In the genomic region with DNA sequence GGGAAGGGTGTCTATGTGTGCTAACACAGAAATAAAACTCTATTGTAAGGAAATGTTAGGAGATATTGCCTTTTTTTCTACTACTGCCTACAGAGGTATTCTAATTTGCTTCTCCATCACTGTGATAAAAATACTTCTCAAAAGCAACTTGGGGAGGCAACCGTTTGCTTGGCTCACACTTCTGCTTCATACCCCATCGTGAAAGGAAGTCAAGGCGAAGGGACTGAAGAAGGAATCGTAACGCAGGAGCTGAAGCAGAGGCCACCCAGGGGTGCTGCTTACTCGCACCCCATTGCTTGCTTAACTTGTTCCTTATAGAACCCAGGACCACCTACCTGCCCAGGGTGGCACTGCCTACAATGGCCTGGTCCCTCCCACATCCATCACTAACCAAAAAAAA, we compare ENCODE assay signal across 20 mouse cellular contexts.
DNase-seq lines count a peak whose midpoint lies in the region; ATAC-seq lines count a peak whose summit lies in the region.
"Had no signal": no experiment of that assay in that cellular context is flagged by ENCODE, and none has a peak within 500 bp of the region (broad histone marks: within the 10 kb centered on the region; RNA-seq: fewer than 3 reads in every experiment).

No protein-coding gene starts in this region.

- ATAC-seq in forebrain, embryonic 14.5 days: no peak
- no peak for ATAC-seq in hindbrain, embryonic 16.5 days
- no peak for ATAC-seq in hindbrain, embryonic 13.5 days (ENCODE audit: low FRiP score)
- ATAC-seq in kidney, embryonic 14.5 days (ENCODE audit: low FRiP score, low TSS enrichment): no peak
- no peak for ATAC-seq in activated CD4-positive, CD25-positive, alpha-beta regulatory T cell, adult 4 months
- ATAC-seq: CD4-positive, CD25-positive, alpha-beta regulatory T cell, adult 4 months; inflammation-experienced regulatory T-cells, adult 6 months; Patski had no signal

- no peak overlapping the region for H3K4me3 ChIP-seq in forebrain, embryonic 14.5 days (ENCODE audit: low read depth, low read length)
- no peak overlapping the region for H3K4me3 ChIP-seq in forebrain, embryonic 10.5 days
- no peak overlapping the region for H3K4me3 ChIP-seq in hindbrain, embryonic 16.5 days (ENCODE audit: low read length)
- no peak overlapping the region for H3K4me3 ChIP-seq in hindbrain, embryonic 13.5 days
- no peak overlapping the region for H3K4me3 ChIP-seq in kidney, embryonic 14.5 days (ENCODE audit: low read length)
- H3K4me3 ChIP-seq: embryonic facial prominence, embryonic 15.5 days; gastrocnemius, adult 2 months; heart, embryonic 12.5 days; liver, embryonic 15.5 days; midbrain, embryonic 12.5 days had no signal

- peak overlapping the region; percentile 56; the same call in 1 of the 2 replicates for H3K27ac ChIP-seq in forebrain, embryonic 14.5 days (ENCODE audit: low read depth, low read length)
- no peak overlapping the region for H3K27ac ChIP-seq in forebrain, embryonic 10.5 days
- H3K27ac ChIP-seq in hindbrain, embryonic 16.5 days (ENCODE audit: low read depth, low read length): peak overlapping the region; percentile 31; the same call in 1 of the 2 replicates
- no peak overlapping the region; the same call in 1 of the 2 replicates for H3K27ac ChIP-seq in hindbrain, embryonic 13.5 days
- no peak overlapping the region for H3K27ac ChIP-seq in kidney, embryonic 14.5 days (ENCODE audit: low read depth, low read length)
- H3K27ac ChIP-seq: embryonic facial prominence, embryonic 15.5 days; gastrocnemius, adult 2 months; liver, embryonic 15.5 days; macrophage; midbrain, embryonic 12.5 days had no signal

- no peaks in the 10 kb centered on the region for H3K27me3 ChIP-seq in forebrain, embryonic 14.5 days (replicated peaks; ENCODE audit: control insufficient read depth, insufficient read depth, low read length)
- H3K27me3 ChIP-seq in forebrain, embryonic 10.5 days (ENCODE audit: poor library complexity, severe bottlenecking): no peaks in the 10 kb centered on the region
- H3K27me3 ChIP-seq in hindbrain, embryonic 16.5 days (replicated peaks; ENCODE audit: control insufficient read depth, insufficient read depth, low read length): no peaks in the 10 kb centered on the region
- no peaks in the 10 kb centered on the region for H3K27me3 ChIP-seq in hindbrain, embryonic 13.5 days
- no peaks in the 10 kb centered on the region for H3K27me3 ChIP-seq in kidney, embryonic 14.5 days (ENCODE audit: control insufficient read depth, insufficient read depth, low read length)
- H3K27me3 ChIP-seq: embryonic facial prominence, embryonic 15.5 days; heart, embryonic 12.5 days; liver, embryonic 15.5 days; midbrain, embryonic 12.5 days; Patski had no signal

- no peaks in the 10 kb centered on the region for H3K36me3 ChIP-seq in forebrain, embryonic 14.5 days (ENCODE audit: control insufficient read depth, insufficient read depth, low read length)
- H3K36me3 ChIP-seq in forebrain, embryonic 10.5 days (replicated peaks): no peaks in the 10 kb centered on the region
- no peaks in the 10 kb centered on the region for H3K36me3 ChIP-seq in hindbrain, embryonic 16.5 days (ENCODE audit: control insufficient read depth, insufficient read depth, low read length)
- H3K36me3 ChIP-seq in hindbrain, embryonic 13.5 days: no peaks in the 10 kb centered on the region
- no peaks in the 10 kb centered on the region for H3K36me3 ChIP-seq in kidney, embryonic 14.5 days (ENCODE audit: control insufficient read depth, insufficient read depth, low read length)
- H3K36me3 ChIP-seq: embryonic facial prominence, embryonic 15.5 days; heart, embryonic 12.5 days; liver, embryonic 15.5 days; midbrain, embryonic 12.5 days had no signal

- no peak overlapping the region for H3K9ac ChIP-seq in forebrain, embryonic 14.5 days (ENCODE audit: low read length)
- no peak overlapping the region for H3K9ac ChIP-seq in hindbrain, embryonic 16.5 days (ENCODE audit: low read depth, low read length)
- no peak overlapping the region for H3K9ac ChIP-seq in hindbrain, embryonic 13.5 days
- H3K9ac ChIP-seq in kidney, embryonic 14.5 days (ENCODE audit: low read depth, low read length): no peak overlapping the region
- H3K9ac ChIP-seq: embryonic facial prominence, embryonic 15.5 days; heart, embryonic 12.5 days; liver, embryonic 15.5 days; midbrain, embryonic 12.5 days had no signal

- no peaks in the 10 kb centered on the region; the same call in 1 of the 2 replicates for H3K9me3 ChIP-seq in forebrain, embryonic 14.5 days (replicated peaks; ENCODE audit: control insufficient read depth, low read length)
- H3K9me3 ChIP-seq in forebrain, embryonic 10.5 days: no peaks in the 10 kb centered on the region
- H3K9me3 ChIP-seq in hindbrain, embryonic 16.5 days (ENCODE audit: control insufficient read depth, low read length): no peaks in the 10 kb centered on the region
- H3K9me3 ChIP-seq in hindbrain, embryonic 13.5 days: no peaks in the 10 kb centered on the region
- no peaks in the 10 kb centered on the region for H3K9me3 ChIP-seq in kidney, embryonic 14.5 days (ENCODE audit: control insufficient read depth, low read length)
- H3K9me3 ChIP-seq: embryonic facial prominence, embryonic 15.5 days; heart, embryonic 12.5 days; midbrain, embryonic 12.5 days had no signal

- 79% methylated on average over 6 of the region's 6 CpGs for WGBS in forebrain, embryonic 14.5 days
- WGBS in forebrain, embryonic 10.5 days: 86% methylated on average over 6 of the region's 6 CpGs
- WGBS in hindbrain, embryonic 16.5 days: 77% methylated on average over 6 of the region's 6 CpGs
- WGBS in hindbrain, embryonic 13.5 days: 94% methylated on average over 6 of the region's 6 CpGs
- WGBS in kidney, embryonic 14.5 days: 87% methylated on average over 6 of the region's 6 CpGs

- H3K4me2 ChIP-seq in forebrain, embryonic 14.5 days (ENCODE audit: low read length): no peak overlapping the region
- no peak overlapping the region for H3K4me2 ChIP-seq in hindbrain, embryonic 16.5 days (ENCODE audit: low read length)
- no peak overlapping the region for H3K4me2 ChIP-seq in hindbrain, embryonic 13.5 days
- no peak overlapping the region for H3K4me2 ChIP-seq in kidney, embryonic 14.5 days (replicated peaks; ENCODE audit: low read depth, low read length)
- H3K4me2 ChIP-seq: embryonic facial prominence, embryonic 15.5 days; heart, embryonic 12.5 days; liver, embryonic 15.5 days; midbrain, embryonic 12.5 days had no signal

- peaks cover 5% of the 10 kb centered on the region; the same call in 1 of the 2 replicates for H3K4me1 ChIP-seq in forebrain, embryonic 14.5 days (ENCODE audit: control insufficient read depth, insufficient read depth, low read length)
- H3K4me1 ChIP-seq in forebrain, embryonic 10.5 days: no peaks in the 10 kb centered on the region
- peaks cover under 1% of the 10 kb centered on the region; the same call in 1 of the 2 replicates for H3K4me1 ChIP-seq in hindbrain, embryonic 16.5 days (ENCODE audit: control insufficient read depth, insufficient read depth, low read depth, low read length)
- peaks cover 10% of the 10 kb centered on the region for H3K4me1 ChIP-seq in hindbrain, embryonic 13.5 days (replicated peaks)
- no peaks in the 10 kb centered on the region for H3K4me1 ChIP-seq in kidney, embryonic 14.5 days (ENCODE audit: control insufficient read depth, insufficient read depth, low read length)
- H3K4me1 ChIP-seq: embryonic facial prominence, embryonic 15.5 days; heart, embryonic 12.5 days; liver, embryonic 15.5 days; midbrain, embryonic 12.5 days had no signal

- DNase-seq in forebrain, embryonic 14.5 days (ENCODE audit: low spot score): no peak
- DNase-seq in forebrain, embryonic 10.5 days (ENCODE audit: extremely low spot score, low spot score): no peak
- DNase-seq in right cerebral cortex, adult 18-20 months: peak; percentile 43
- no peak for DNase-seq in right cerebral cortex, postnatal 4 days
- DNase-seq: adrenal gland, postnatal 25 days; cerebellum, adult 11-12 months; gastrocnemius, adult 2 months; kidney, adult 9 months had no signal

Comparison
In these comparisons a context has a peak if more than half of its experiments do, and no peak if none do; other contexts are left out.
1. H3K27ac ChIP-seq: peak in forebrain, embryonic 14.5 days (single experiment) and hindbrain, embryonic 16.5 days (single experiment); none in forebrain, embryonic 10.5 days (single experiment), hindbrain, embryonic 13.5 days (single experiment) and kidney, embryonic 14.5 days (single experiment).